Mouse (Mus musculus): ENCODE results near the gene Neurod2. TPM values are rescaled to one million over a fixed set of nuclear protein-coding genes. Genes with fewer than 3 reads are reported as not detected.

Neurod2 gene
- total RNA-seq (2021), result not detected
- long read RNA-seq, experiment 1, result 0 reads
- long read RNA-seq, experiment 2, result 0 reads

DNA sequence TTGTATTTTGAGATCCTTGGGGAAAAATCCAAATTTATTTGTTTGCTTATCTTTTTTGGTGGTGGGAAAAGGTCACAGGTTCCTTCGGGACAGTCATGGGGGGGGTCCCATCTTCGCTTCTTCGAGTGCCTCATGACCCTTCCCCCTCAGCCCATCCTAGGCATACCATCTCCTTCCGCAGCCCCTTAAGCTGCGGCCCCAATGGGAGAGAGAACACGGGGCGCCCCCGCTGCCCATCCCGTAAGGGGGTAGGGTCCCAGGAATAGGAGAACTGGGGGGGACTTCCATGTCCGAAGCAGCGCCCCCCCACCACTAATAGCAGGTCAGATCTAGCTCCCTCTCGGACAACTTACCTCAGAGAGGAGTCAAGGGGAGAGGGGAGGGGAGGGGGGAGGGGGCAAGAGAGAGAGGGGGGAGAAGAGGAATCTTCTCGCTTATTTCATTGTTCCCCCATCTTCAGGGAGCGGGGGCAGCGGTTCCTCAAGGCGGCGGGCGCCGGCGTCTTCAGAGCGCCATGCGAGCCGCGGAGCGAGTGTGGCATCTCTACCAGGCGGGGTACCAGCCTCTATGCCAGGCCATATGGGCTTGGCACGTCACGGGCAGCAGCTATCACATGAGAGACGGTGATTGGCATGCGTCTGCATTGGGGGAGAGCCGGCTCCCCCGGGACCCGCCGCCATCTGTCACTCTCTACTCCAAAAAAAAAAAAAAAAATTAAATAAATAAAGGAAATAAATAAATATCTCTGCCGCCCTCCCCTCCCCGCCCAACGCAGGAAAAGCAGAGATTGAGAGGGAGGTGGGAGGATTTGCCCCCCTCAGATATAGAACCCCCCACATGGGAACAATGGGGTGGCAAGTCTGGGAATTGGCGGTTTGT, at the start of gene Neurod2:
Gene Neurod2, minus strand, starts transcription at position 568 of the 879 bp plus-strand sequence.
- DNase-seq, result no peak

GRCm38 (mm10) chr11:98377787-98378186, 48.3 kb upstream of the Neurod2 start:
- no peak for DNase-seq

GRCm38 (mm10) chr11:98376756-98377155, 47.3 kb upstream of the Neurod2 start:
- no peak for DNase-seq

- DNase-seq, result no peak
Observed at GRCm38 (mm10) chr11:98374266-98374665, 44.8 kb upstream of the Neurod2 start.

GRCm38 (mm10) chr11:98373244-98373643, 43.8 kb upstream of the Neurod2 start:
- DNase-seq, result no peak

DNA sequence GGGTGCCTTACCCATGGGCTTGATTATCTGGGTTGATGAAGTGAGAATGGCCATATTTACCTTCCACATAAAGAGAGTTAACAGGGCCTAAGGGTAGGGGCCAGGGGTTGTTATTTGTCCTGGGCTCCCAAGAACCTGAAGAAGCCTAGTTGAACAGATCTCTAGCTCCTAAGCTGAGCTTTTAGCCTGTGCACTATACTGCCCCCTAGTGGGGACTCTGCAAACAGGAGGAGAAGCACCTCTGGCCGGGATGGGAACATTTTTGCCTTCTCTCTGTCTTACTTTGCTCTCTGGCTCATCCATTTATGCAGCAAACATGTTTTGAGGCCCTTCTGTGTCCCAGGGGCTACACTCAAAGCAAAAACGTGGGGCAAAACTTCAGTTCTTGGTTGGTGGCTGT, 43.0 kb upstream of the Neurod2 start:
- peak; percentile 56 to 73 for DNase-seq

DNA sequence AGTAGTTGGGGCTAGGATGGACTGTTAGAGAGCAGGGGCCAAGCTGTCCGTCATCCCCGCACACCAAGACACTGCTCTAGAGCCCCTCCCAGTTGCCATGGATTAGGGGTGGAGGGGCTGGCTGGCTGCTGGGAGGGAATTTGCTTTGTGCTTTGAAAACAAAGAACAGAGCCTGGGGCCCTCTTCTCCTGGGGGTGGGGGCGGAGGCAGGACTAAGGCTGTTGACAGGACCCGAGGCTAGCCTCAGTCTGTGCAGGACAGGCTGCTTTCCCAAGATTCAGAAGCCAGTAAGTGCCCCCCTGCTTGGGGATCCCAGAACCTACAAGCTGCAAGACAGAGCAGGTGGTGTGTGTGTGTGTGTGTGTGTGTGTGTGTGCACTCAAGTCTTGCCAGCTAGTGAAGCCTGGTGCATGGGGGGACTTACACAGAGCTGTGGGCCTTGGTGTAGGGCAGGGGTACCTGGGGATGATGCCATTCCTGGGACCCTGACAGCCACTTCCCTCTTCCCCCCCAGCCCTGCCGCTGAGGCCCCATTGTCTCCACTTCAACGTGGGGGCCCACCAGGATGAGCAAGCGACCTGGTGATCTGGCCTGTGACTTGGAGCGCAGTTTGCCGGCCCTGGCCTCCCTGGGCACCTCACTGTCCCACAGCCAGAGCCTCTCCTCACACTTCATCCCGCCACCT, 42.2 kb upstream of the Neurod2 start:
- no peak for DNase-seq

GRCm38 (mm10) chr11:98370588-98370987, 41.1 kb upstream of the Neurod2 start:
- DNase-seq, result no peak

DNA sequence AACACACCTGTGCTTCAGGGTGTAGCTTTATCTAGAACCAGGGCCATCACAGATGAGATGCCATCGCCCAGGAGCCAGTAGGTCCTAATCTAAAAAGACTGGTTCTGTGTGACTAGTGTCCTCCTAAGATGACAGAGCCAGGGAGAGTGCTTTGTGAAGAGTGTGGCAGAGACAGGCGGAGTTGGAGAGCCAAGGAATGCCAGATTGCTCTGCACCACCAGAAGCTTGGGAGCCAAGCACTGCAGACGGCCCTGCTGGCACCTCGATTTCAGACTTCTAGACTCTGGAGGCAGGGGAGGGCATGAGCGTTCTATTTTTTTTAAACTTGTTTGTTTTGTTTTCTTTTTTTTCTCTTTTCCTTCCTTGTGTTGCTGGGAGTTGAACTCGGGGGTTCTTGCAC, 39.9 kb upstream of the Neurod2 start:
- no peak for DNase-seq

DNA sequence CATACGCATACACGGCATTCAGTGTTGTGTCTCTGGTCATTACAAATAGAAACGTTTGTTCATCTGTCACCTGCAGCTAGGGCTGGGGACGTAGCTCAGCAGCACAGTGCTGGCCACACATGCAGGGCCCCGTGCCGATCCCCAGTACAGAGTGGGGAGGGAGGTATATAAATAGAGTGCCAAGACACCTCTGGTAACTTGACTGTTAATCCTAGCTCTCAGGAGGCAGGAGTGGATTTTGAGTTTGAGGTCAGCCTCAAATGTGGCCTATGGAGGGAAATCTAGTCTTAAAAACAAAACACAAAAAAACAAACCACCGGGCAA, 38.4 kb upstream of the Neurod2 start:
- no peak for DNase-seq

GRCm38 (mm10) chr11:98367171-98367862, 37.9 kb upstream of the Neurod2 start:
- DNase-seq, result no peak

DNA sequence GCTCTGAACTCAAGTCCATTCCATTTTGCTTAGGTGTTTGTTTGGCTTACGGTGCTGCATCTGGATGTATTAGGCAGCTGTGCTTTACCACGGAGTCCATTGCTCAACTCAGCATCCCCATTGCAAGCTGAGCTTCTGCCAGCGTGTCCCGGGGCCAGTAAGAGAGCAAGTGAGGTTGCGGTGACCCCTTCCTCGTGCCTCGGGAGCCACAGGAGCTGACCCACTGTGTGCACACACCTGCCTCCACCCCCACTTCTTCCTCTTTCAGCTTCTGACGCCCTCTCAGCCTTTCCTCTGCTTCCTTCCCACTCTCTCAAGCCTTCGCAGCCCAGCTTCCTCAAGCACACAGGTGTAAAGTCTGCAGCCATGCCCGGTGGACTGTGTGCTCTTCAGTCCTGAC, 36.8 kb upstream of the Neurod2 start:
- DNase-seq, result no peak

GRCm38 (mm10) chr11:98364410-98364809, 35.0 kb upstream of the Neurod2 start:
- DNase-seq, result no peak

- DNase-seq, result no peak
Observed at GRCm38 (mm10) chr11:98363817-98364216, 34.4 kb upstream of the Neurod2 start.

- no peak for DNase-seq
Observed at GRCm38 (mm10) chr11:98360866-98361521, 31.5 kb upstream of the Neurod2 start.

GRCm38 (mm10) chr11:98358161-98359083, 29.0 kb upstream of the Neurod2 start, which contains the start of gene Stard3:
Stard3 (plus strand) TSS chr11:98358368.
- DNase-seq, result peak; percentile 93 to 96

- DNase-seq, result peak in 1 of 2 experiments; percentile 11
Observed at GRCm38 (mm10) chr11:98357396-98358160, 28.1 kb upstream of the Neurod2 start.

DNA sequence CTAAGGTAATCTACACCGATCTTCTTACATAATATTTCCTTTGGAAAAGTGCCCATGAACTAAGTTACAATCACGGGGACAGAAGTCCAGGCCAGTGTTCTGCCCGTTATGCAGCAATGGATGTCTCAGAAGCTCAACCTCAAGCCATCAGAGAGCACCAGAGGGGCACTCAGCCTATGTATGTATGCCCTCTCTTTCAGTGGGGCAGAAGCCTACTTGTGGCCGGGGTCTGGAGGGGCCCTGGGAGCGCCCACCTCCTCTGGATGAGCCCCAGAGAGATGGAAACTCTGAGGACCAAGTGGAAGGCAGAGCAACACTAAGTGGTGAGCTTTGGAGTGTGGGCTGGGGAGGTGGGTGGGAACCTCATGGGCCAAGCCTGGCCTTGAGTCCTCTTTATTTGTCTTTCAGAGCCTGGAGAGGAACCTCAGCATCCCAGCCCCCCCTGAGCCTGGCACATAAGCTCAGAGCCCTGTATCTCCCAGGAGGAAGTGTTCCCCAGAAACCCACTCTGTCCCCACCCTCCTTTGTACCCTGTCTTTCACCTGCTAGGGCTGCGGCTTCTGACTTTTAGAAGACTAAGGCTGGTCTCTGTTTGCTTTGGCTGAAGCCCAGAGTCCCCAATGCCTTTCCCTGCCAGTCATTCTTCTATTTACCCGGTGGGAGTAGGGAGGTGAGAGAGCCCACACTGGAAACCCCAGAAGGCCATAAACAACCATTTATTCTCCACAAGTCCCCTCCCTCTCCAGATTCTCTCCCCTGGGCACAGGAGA, 27.4 kb upstream of the Neurod2 start:
- no peak for DNase-seq

DNA sequence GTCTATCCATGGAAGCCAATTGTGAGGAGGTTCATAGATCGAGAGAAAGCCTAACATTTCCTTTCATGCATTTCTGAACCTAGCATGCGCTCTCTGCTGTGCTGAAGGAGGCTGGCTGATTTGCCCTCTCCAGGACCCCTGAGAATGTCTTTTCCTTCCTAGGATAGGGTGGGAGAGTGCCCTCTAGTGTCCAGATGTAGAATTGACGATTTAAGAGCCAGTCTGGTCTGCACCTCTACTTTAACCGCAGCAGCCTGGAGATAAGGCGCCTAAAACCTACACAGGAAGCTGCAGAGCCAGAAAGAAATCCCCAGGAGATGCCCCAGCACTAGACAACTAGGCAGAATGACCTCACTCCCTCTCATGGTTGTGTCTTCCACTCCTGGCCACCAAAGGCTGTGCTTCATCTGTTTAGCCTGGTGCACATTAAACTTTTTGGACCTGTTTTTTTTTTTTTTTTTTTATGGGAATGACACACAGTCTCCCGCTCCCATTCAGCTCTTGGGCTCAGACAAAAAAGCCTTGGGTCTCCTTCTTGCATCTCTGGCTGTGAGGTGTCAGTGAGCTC, 26.4 kb upstream of the Neurod2 start:
- DNase-seq, result peak in 1 of 2 experiments; percentile 43
